Mouse (Mus musculus) skeletal muscle tissue, postnatal 0 days (tissue): ENCODE results near the gene Gm20479. TPM values are rescaled to one million over a fixed set of nuclear protein-coding genes. Genes with fewer than 3 reads are reported as not detected.

Experiments
- polyA plus RNA-seq: library from polyadenylated mRNA; unstranded; fragments of >200 nt; fragmentation: Nextera tagmentation; extraction: Ambion mirVana; gene quantifications from 2 replicates; pipeline ENCODE4 v1.2.1, GENCODE M21; 2015

Gm20479 gene
- 0.38 and 0.88 TPM in 2 replicates for polyA plus RNA-seq

GRCm38 (mm10) chr7:27356861-27357594 lies at the start of gene Gm20479:
Gm20479 (minus strand) TSS chr7:27357419.

GRCm38 (mm10) chr7:27355745-27356240 lies 1.4 kb downstream of the Gm20479 start, which contains the start of gene Shkbp1:
Shkbp1 (minus strand) TSS chr7:27356019.

DNA sequence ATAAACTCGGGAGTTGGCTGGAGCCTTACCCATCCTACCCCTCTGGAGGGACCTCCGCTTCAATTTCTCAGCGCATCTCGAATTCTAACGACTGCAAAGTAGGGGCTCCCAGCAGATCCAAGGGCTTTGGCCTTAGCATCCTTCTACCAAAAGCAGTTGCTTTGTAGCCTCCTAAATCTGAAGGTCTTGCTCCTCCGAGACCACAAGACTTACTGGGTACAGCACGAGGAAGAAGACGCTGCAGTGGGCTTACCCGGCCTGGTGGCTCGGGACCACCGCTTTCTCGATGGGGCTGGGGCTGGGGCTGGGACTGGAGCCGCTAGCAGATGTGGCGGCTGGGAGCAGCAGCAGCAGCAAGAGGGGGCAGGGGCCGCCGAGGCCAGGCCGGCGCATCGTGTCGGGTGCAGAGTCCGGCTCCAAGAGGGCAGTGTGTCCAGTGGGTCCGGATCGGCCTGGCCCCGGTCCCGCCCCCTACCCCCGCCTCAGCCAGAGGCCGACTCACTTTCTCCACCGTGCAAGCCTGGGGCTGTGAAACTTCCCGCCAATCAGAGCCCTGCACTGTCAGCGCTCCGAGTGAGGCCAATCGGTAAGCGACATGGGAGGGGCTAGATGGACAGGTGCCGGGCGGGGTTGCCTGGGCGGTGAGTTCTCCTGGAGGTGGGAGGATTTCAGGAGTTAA lies 19.9 kb downstream of the Gm20479 start, which contains the start of gene Ltbp4:
Gene Ltbp4, minus strand, starts transcription at position 518 of the 679 bp plus-strand sequence.

Other genes starting within 250 kb of the Gm20479 start
- 0.08 and 1.1 TPM in 2 replicates for gene Cyp2f2, start 237.5 kb downstream of the Gm20479 start, polyA plus RNA-seq
- gene Cyp2t4, start 203.7 kb downstream of the Gm20479 start, polyA plus RNA-seq, result 0.07 TPM in 1 of 2 replicates, not detected in the other
- gene Egln2, start 190.6 kb downstream of the Gm20479 start, polyA plus RNA-seq, result 58.2 and 63.0 TPM in 2 replicates
- gene Rab4b, start 178.5 kb downstream of the Gm20479 start, polyA plus RNA-seq, result 34.9 and 42.4 TPM in 2 replicates
- gene Gm21983, start 176.3 kb downstream of the Gm20479 start, polyA plus RNA-seq, result not detected in 2 replicates
- gene Mia, start 176.3 kb downstream of the Gm20479 start, polyA plus RNA-seq, result 0.77 and 3.3 TPM in 2 replicates
- gene BC024978, start 161.6 kb downstream of the Gm20479 start, polyA plus RNA-seq, result 1.6 and 1.7 TPM in 2 replicates
- 54.4 and 60.6 TPM in 2 replicates for gene Snrpa, start 161.1 kb downstream of the Gm20479 start, polyA plus RNA-seq
- gene Itpkc, start 128.8 kb downstream of the Gm20479 start, polyA plus RNA-seq, result 2.1 and 2.9 TPM in 2 replicates
- 6.1 and 8.7 TPM in 2 replicates for gene Coq8b, start 124.4 kb downstream of the Gm20479 start, polyA plus RNA-seq
- gene Numbl, start 99.0 kb downstream of the Gm20479 start, polyA plus RNA-seq, result 16.8 and 20.3 TPM in 2 replicates
- gene Ltbp4, start 19.7 kb downstream of the Gm20479 start, polyA plus RNA-seq, result 32.9 and 37.2 TPM in 2 replicates
- 5.5 and 9.9 TPM in 2 replicates for gene Shkbp1, start 1.4 kb downstream of the Gm20479 start, polyA plus RNA-seq
- 0.12 and 0.18 TPM in 2 replicates for gene Sptbn4, start 90.3 kb upstream of the Gm20479 start, polyA plus RNA-seq
- gene Blvrb, start 90.6 kb upstream of the Gm20479 start, polyA plus RNA-seq, result 30.3 and 46.4 TPM in 2 replicates
- gene Sertad3, start 116.3 kb upstream of the Gm20479 start, polyA plus RNA-seq, result 20.3 and 21.0 TPM in 2 replicates
- 27.1 and 31.3 TPM in 2 replicates for gene Sertad1, start 129.5 kb upstream of the Gm20479 start, polyA plus RNA-seq
- 9.2 and 10.2 TPM in 2 replicates for gene Prx, start 141.9 kb upstream of the Gm20479 start, polyA plus RNA-seq
- 1.0 and 1.1 TPM in 2 replicates for gene Hipk4, start 165.8 kb upstream of the Gm20479 start, polyA plus RNA-seq
- 54.0 and 62.4 TPM in 2 replicates for gene Pld3, start 195.8 kb upstream of the Gm20479 start, polyA plus RNA-seq
- gene 2310022A10Rik, start 195.8 kb upstream of the Gm20479 start, polyA plus RNA-seq, result 96.5 and 111 TPM in 2 replicates
- gene Akt2, start 234.1 kb upstream of the Gm20479 start, polyA plus RNA-seq, result 116 and 131 TPM in 2 replicates